Mouse (Mus musculus): ENCODE results near the gene Fbxl3.

Gene Fbxl3

GRCm38 (mm10) chr14:103037016-103037415 lies 62.4 kb downstream of the Fbxl3 start:
- DNase-seq (ENCODE audit: low spot score) = no peak

GRCm38 (mm10) chr14:103034076-103034475 lies 65.3 kb downstream of the Fbxl3 start:
- DNase-seq (ENCODE audit: low spot score) = no peak

GRCm38 (mm10) chr14:103033271-103033823 lies 66.0 kb downstream of the Fbxl3 start:
- DNase-seq (ENCODE audit: low spot score) = no peak

Data from adipocyte (in vitro differentiated cells).